Mouse (Mus musculus): ENCODE data around the gene Zfp385a.

Zfp385a gene

DNA sequence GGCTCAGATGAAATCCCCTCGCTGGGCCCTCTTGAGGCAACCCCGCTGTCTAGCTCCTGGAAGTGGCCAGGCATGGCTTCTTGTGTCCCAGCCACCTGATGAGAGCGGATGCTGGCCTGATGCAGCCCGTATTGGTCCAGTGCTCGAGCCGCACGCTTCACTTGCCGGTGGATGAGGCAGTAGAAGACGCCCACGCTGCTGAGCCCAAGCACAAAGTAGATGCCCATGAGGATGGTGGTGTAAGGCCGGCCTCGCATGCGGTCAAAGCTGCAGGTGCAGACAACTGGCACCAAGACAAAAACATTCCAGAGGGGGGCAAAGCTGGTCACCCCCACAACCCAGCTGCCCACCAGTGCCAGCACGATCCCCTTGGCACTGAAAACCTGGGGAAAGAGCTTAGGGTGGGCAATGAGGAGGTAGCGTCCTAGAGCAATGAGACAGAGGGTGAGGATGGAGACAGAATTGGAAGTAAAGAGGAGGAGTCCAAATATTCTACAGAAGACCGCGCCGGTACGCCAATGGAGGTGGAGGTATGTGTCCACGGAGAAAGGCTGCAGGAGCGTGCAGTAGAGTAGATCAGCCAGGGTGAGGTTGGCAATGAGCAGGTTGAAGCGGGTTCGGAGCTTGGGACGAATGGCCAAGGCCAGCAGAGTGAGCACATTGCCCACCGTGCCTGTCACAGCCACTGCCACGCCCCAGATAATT is 30.9 kb downstream of the Zfp385a start:
- CTCF ChIA-PET: interaction anchor here (0.6 to 1.3 kb wide), 4 partner anchors 15 to 342 kb away, joined by 3 to 9 read pairs (median 4); partner anchors contain the start of gene Hoxc10

DNA sequence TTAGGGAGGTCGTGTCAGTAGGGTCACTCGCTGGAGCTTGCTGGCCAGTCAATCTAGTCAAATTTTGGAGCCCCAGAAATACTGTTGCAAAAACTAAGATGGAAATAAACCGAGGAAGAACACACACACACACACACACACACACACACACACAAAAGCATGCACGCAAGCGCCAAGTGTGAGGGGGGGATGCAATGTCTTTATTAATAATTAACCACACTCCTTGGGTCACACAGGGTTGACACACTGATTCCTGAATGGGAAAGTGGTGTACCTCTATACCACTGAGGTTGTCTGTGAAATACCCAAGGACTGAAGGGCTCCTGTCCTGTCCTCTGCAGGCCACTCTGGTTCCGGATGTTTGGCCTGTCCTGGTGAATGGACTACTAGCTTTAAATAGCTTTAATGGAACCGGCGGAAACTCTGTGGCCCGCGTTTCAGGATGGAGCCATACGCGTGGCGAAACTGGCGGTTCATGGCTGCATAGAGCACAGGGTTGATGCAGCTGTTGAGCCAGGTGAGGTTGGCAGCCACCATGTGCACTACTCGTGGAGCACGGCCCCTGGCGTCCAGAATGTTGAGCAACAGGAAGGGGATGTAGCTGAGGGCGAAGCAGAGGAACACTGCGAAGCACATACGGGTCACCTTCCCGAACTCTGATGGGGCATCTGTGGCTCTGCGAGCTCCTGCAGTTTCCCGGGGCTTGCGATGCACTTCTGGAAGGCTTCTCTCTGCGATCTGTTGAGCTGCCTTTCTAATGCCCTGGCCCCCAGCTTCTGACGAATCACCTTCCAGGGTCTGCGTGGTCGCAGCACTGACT is 31.6 kb downstream of the Zfp385a start:
- CTCF ChIA-PET: interaction anchor here (0.6 to 1.3 kb wide), 4 partner anchors 14 to 342 kb away, joined by 3 to 9 read pairs (median 4); partner anchors contain the start of gene Hoxc10

DNA sequence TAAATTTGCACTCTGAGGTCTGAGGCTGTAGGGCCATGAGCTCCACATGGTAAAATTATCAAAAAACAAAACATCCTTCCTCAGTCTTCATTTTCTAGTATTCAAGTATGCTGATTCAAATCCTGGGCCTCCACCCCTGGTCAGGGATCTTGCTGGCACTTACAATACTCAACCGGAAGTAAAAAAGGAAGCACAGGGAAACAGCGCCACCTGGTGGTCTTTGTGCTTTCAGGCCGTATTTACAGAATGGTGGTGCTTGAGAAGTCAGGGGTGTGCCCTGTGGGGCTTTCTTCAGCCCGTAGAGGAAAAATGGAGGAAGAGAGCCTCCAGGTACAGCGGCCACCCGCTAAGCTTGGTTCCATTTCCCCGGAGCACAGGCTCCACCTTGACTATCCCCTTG is 32.8 kb downstream of the Zfp385a start:
- CTCF ChIA-PET: interaction anchor here (0.6 to 0.9 kb wide), 2 partner anchors 15 to 56 kb away, joined by 3 read pairs; no protein-coding TSS in a partner anchor

DNA sequence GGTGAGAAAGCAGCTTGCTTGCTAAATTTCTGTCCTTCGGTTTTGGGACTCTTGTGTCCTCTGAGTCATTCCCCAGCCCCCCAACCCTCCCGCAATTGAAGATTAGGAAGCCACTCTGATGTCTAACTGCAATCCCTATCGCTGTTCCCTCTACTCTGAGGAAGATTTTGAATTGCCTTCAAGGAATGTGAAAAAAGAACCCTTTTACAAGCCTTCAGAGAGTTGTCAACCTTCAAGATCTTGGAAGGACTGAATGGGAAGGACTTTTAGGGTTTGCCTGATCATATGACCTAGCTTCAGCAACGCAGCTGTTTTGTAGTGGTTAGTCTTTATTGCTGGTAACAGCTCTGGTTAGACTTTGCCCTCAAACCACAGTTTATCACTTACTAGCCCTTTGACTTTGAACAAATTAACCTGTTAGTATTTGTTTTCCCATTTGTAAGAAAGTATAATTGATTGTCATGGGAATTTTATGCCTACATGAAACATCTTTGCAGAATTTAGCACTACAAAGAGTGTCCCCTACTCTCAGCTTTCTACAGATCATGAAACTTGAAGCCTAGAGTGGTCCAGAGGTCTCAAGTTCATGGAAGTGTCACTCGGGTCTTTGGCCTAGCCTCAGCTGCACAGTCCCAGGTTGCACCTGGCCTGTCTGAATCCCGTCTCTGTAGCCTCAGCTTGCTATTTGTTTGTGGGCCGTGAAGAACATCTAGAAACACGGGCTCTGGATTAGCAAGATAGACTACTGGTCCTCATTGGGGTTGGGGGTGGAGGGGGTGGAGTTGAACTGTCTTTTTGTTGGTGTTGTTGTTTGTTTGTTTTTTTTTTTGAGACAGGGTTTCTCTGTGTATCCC is 33.9 kb downstream of the Zfp385a start:
- CTCF ChIA-PET: interaction anchor here (0.6 to 1.0 kb wide), 3 partner anchors 19 to 65 kb away, joined by 3 read pairs; no protein-coding TSS in a partner anchor

DNA sequence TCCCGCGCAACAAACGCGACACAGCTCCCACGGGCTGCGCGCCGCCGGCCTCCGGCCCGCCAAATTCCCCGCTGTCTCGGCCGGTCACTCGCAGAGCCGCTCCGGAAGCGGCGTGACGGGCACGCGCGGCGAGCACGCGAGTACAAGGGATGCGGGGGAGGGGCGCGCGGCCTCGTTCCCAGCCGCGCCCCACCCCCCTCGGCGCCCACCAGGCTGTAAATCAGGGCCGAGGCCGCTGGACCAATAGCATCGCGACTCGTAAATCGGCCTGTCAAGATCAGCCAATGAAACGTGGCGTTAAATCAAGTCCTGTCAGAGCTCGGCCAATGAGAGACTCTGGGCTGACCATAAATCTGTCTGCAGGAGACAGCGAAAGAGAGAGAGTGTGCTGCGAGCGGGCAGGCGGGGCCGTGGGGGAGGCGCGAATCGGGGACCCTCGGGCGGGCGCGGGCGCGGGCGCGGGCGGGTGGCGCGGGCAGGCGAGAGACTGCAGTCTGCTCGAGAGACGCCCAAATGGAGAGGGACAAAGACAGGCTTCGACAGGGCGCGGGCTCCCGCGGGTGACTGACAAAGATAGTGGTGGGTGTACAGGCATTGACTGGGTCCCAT is 34.7 kb downstream of the Zfp385a start:
- CTCF ChIA-PET: interaction anchor here (0.6 to 1.0 kb wide), 2 partner anchors 64 to 65 kb away, joined by 3 read pairs; partner anchors contain the start of gene Hnrnpa1

DNA sequence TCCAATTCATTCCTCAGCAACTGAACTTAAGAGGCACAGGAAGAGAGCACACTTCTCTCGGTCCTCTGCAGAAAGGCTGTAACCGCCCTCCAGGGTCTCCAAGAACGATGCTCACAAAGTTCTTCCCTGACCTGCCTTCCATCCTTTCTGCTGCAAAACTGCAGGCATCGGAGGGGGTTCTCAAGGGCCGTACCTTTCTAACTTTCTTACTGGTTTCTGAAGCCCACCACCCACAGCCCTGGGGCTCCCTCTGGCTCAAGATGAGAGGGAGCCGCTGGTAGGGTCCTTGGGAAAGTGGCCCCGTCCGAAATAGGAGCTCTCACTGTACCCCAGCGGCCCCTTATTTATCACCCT is 35.3 kb downstream of the Zfp385a start:
- CTCF ChIA-PET: interaction anchor here (0.6 to 1.0 kb wide), 2 partner anchors 64 kb away, joined by 3 read pairs; partner anchors contain the start of gene Hnrnpa1

DNA sequence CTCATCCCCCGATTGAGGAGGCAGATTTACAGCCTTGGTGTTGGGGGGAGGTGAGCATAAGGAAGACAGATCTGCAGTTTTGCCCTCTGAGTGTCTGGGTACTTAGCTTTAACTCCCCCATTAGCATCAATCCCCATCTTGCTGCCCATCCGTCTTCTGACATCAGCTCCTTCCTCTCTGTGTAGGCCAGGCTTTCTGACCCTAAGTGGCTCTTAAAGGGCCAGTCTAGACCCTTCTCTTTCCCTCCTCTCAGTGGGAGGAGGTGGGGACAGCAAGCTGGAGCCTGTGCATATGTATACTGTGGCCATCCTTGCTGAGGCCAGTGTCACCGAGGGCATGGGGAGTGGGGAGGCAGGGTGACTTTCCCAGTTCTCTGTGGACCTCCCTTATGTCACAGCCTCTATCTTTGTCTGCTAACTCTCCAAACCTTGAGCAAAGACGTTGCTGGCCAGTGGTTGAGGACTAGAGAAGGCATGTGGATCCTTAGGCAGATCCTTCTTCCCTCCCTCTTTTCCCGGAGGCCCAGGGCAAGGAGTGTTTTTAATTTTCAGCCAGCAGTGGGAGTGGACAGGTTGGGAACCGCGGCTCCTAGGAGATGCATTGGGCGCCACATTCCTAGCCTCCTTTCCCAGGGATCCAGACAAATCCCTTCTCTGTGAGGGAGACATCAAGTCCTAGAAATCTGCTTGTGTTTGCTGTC is 35.8 kb downstream of the Zfp385a start:
- CTCF ChIA-PET: interaction anchor here (0.6 kb wide), 1 partner anchor 64 kb away, joined by 3 read pairs; the partner anchor contains the start of gene Hnrnpa1

DNA sequence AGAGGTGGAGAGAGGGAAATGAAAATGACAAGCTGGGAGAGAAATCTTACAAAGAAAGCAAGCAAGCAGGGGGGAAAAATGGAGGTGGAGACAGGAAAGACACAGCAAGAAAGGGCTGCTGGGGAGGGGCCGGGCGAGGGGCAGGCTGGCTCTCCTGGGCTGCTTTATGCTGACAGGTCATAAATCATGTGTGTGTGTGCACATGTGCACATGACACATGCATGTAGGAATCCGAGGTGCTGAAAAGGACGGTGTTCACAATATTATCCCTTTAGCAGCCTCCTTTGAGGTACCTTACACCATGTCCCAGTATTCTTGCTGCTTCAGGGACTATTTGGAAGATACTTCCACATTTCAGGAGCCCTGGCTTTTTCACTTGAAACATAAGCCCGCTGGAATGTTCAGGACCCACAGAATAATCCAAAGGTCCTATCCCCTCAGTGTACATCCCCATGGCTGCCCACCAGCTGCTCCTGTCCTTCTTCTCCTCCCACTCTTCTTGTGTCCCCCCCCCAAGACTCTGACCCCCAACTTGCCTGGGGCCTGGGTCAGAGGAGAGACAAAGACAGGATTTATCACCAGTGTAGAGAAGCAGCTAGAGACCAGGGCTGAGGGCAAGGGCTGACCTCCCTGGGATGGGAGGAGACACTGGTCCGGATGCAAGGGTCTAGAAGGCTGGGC is 37.4 kb downstream of the Zfp385a start:
- CTCF ChIA-PET: no interaction called here

DNA sequence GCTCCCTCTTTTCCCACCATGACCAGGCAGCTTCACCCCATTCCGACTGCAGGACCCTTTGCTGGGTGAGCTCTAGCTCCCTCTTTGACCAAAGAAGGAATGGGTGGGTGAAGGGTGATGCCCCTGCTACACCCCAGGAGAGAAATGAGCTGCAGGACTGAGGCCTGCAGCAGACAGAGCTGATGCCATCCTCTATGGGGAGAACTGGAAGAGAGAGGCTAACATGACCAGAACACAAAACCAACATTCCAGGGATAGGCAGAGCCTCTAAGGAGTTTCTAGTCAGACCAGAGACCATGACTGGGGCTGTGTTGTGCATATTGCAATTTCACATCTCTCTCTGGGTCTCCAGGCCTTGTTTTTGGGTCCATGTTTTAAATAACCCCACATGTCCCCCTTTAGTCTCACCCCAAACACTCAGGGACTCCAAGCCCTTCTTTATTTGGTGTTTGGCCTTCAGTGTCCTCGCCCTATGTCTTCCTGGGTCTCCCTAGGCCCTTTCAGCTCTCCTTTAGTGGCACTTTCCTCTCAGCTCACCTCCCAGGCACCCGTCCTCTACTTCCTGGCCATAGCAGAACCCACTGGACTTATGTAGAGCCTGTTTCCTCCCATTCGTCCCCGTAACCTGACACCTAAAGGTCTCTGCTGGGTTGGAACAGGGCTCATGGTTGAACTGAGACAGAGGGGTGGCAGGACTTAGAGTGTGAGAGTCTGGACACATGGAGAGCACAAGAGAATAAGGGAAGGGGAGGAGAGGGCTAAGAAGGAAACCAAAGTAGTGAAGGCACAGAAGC is 38.1 kb downstream of the Zfp385a start:
- CTCF ChIA-PET: no interaction called here

DNA sequence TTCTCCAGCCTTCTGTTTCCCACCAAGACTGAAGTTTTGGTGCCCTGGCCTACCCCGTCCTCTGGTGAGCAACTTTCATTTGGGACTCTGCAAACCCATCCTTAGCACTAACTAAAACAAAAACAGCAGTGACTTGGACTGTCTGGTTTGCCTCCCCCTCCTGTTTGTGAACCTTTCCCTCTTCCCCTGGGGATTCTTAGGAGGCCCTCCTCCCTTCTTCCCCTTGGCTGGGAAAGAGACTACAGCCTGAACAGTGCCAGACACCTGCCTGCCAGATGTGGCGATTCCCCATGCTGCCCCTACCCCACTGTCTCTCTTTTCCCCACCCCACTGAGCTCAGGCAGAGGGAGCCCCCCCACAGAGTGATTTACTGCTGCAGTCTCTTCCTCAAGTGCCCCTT is 38.8 kb downstream of the Zfp385a start:
- CTCF ChIA-PET: no interaction called here

DNA sequence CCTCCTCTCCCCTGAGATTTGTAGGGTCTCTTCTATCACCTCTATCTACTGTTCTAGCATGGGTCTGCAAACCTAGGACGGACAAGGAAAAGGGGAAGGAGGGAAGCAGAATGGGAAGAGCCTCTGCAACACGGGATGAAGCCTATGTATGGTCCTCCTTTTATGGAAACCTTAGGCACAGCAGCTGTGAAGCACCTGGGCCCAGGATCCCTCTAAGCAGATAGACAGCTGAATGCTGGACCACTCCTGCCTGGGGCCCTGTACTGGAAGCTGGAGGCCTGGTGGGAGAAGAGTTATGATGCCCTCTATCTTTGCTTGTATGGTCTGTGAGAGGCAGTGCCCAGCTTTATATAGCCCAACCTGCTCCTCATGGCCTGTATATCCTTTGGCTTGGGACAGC is 39.3 kb downstream of the Zfp385a start:
- CTCF ChIA-PET: no interaction called here

DNA sequence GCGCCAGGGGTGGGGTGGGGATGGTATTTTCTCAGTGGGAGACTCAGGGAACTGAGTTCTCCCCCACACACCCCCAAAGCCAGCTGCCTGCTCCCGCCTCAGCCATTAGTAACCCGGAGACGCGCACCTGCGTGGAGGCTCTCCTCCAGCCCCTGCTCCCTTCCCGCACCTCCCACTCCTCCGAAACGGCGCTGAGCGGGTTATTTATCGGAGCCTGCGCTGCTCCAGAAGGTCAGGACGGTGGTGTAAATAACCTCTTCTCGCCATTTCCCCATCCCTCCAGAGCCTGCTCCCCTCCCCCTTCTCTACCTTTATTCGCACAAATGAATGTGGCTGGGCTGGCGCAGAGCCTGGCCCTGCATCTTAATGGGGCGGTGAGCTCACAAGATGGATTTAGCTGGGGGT is 39.8 kb downstream of the Zfp385a start:
- CTCF ChIA-PET: no interaction called here

DNA sequence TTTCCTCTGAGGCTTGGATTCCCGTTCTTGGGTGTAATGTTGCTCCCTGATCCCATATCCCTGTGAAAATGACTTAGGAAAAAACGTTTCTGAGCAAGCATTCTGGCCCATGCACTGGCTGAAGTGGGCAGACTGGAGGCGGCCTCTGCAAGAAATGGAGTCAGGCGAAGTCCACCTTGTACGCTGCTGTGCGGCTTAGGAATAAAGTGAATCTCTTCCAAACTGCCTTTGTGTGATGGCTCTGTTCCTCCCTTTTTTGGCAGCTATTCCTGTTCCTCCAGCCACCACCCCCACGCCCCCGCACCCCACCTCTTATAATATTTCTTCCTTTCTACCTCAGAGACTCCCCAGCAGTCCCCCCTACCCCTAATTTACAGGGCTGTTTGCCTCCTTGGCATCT is 40.2 kb downstream of the Zfp385a start:
- CTCF ChIA-PET: no interaction called here

DNA sequence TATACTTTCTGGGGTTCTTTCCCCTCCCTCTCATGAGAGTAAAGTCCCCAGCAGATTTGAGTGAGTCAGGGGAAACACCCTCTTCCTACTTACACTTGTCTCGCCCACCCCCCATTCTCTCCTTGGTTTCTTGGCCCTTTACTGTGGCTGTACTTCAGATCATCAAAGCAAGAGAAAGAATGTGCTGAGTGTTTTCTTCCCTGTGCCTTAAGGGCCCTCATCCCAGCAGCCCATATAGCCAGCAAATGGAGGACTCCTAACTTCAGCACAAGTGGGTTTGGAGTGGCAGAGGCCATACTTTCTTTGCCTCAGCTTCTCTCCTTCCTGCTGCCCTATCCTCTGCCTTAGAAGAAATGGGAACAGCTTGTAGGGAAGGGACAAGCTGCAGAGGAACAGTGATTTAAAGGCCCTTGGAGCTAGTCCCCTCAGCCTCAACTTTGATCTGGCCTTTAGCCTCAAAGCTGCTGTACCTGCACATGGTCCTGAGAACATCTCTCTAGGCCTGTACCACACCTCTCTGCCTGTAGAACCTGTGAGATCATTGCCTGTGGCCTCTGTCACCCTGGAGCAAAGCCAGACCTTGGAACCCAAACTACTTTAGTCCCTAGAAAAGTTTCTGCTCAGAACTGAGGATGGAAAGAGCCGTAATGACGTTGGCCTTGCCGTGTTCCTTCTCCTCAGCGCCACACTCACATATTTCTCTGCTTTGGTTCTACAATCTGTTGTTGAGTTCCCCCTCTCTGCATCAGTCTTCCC is 40.9 kb downstream of the Zfp385a start:
- CTCF ChIA-PET: no interaction called here

DNA sequence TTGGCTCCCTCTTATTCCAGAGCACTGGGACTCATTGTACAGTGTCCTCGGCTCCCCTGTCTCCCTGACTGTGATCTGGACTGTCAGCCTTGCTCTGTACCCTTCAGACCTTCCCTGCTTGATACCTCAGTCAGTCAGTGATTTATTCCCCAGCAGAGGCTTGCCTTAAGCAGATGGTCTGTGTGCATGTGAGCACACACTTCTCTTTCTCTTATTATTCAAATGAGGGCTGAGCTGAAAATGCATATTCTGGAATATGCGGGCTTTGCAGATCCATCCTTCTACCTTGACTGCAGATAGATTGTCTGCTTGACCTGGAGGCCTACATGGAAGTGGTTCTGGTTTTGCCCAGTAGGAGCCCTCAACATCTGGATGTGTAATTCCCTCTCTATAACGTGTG is 41.9 kb downstream of the Zfp385a start:
- CTCF ChIA-PET: no interaction called here

DNA sequence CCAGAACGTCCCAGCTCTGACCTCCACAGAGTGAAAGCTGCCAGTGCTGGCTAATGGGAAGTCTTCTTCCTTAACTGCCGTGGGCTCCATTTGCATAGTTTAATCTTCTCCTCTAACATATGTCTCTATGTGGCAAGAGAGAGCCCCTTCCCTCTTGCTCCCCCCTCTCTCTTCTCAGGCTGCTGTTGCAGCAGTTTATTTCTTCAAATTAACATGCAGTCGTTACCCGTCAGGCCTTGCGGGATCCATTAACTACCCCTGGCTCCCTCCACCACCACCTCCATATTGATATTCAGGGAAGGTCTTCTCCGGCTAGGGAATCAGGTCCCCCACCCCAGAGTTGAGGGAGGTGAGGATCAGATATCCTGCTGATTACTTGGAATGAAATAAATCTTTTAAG is 42.6 kb downstream of the Zfp385a start:
- CTCF ChIA-PET: no interaction called here

DNA sequence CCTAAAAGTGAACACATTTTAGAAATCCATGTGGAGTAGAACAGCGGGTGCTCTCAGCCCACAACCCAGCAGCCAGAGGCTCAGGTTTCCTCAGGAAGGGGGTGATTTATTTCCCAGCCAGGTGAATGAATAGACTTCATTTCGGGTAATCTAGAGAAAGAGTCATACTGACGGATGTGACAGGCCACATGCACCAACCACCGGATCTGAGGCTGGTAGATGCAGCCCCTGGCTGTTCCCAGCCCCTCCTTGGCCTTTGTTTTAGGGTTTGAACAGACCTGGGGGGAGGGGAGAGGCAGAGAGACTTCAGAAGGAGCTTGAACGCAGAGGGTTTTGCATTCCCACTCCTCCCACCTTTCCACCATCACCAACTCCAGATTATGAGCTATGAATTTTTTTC is 44.0 kb downstream of the Zfp385a start:
- CTCF ChIA-PET: no interaction called here

DNA sequence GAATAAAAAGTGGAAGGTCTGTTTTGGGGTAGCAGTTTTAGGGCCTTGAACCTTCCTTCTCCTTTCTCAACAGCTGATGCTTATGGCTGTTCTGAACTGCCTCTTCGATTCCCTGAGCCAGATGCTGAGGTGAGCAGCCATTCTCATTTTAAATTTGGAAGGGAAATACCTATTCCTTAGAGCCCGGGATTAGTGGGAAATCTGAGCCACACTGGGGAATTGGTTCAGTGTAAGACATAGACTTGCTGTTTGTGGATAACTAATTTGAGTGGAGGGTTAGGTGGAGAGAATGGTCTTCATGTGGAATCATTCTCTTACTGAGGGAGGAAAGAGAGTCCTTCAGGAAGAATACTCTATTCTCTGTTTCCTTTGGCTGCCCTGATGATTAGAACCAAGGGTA is 45.2 kb downstream of the Zfp385a start:
- CTCF ChIA-PET: interaction anchor here (0.6 to 1.3 kb wide), 2 partner anchors 15 to 73 kb away, joined by 3 to 5 read pairs; no protein-coding TSS in a partner anchor

All from spleen, embryonic (tissue).